Mouse (Mus musculus): ENCODE measurements around the gene Dpp4. TPM values are rescaled to one million over a fixed set of nuclear protein-coding genes. Genes with fewer than 3 reads are reported as not detected.

Dpp4 gene
- polyA plus RNA-seq, 1 experiment from 2014 or later, result 0.35 TPM

- WGBS, result 57% methylated on average over 2 of the region's 2 CpGs
- DNase-seq (ENCODE audit: low spot score), result no peak
- H3K4me3 ChIP-seq, result no peak overlapping the region
- no peaks in the 10 kb centered on the region for H3K27me3 ChIP-seq (ENCODE audit: insufficient read depth, poor library complexity, severe bottlenecking)
- no peaks in the 10 kb centered on the region for H3K4me1 ChIP-seq (replicated peaks)
- H3K9me3 ChIP-seq, result no peaks in the 10 kb centered on the region
- H3K27ac ChIP-seq, result no peak overlapping the region
- no peaks in the 10 kb centered on the region for H3K36me3 ChIP-seq
Observed at GRCm38 (mm10) chr2:62370048-62370447, 42.0 kb downstream of the Dpp4 start.

- no peak for DNase-seq (ENCODE audit: low spot score)
- WGBS, result 84% methylated on average over 5 of the region's 5 CpGs
Observed at GRCm38 (mm10) chr2:62368349-62369053, 43.5 kb downstream of the Dpp4 start.

GRCm38 (mm10) chr2:62363606-62364005 lies 48.4 kb downstream of the Dpp4 start:
- WGBS, result 92% methylated on average over 4 of the region's 4 CpGs
- Histone ChIP-seq H3K27ac (no peak overlapping the region), H3K27me3 (ENCODE audit: insufficient read depth, poor library complexity, severe bottlenecking) (no peaks in the 10 kb centered on the region), H3K4me3 (no peak overlapping the region), H3K36me3 (no peaks in the 10 kb centered on the region), H3K4me1 (replicated peaks) (no peaks in the 10 kb centered on the region), H3K9me3 (no peaks in the 10 kb centered on the region)
- DNase-seq (ENCODE audit: low spot score), result no peak

More at GRCm38 (mm10) chr2:62368349-62369053, 43.5 kb downstream of the Dpp4 start:
- no peaks in the 10 kb centered on the region for H3K36me3 ChIP-seq
- H3K27me3 ChIP-seq (ENCODE audit: insufficient read depth, poor library complexity, severe bottlenecking), result no peaks in the 10 kb centered on the region
- H3K4me1 ChIP-seq (replicated peaks), result no peaks in the 10 kb centered on the region
- no peak overlapping the region for H3K27ac ChIP-seq
- H3K9me3 ChIP-seq, result no peaks in the 10 kb centered on the region
- no peak overlapping the region for H3K4me3 ChIP-seq

GRCm38 (mm10) chr2:62362211-62362610 lies 49.8 kb downstream of the Dpp4 start:
- WGBS, result 92% methylated on average over 9 of the region's 9 CpGs
- no peak overlapping the region for H3K27ac ChIP-seq
- H3K4me1 ChIP-seq (replicated peaks), result no peaks in the 10 kb centered on the region
- H3K9me3 ChIP-seq, result no peaks in the 10 kb centered on the region
- DNase-seq (ENCODE audit: low spot score), result no peak
- no peak overlapping the region for H3K4me3 ChIP-seq
- no peaks in the 10 kb centered on the region for H3K27me3 ChIP-seq (ENCODE audit: insufficient read depth, poor library complexity, severe bottlenecking)
- no peaks in the 10 kb centered on the region for H3K36me3 ChIP-seq

- DNase-seq (ENCODE audit: low spot score), result no peak
- Histone ChIP-seq H3K36me3 (no peaks in the 10 kb centered on the region), H3K4me3 (no peak overlapping the region), H3K4me1 (replicated peaks) (no peaks in the 10 kb centered on the region), H3K9me3 (no peaks in the 10 kb centered on the region), H3K27ac (no peak overlapping the region), H3K27me3 (ENCODE audit: insufficient read depth, poor library complexity, severe bottlenecking) (no peaks in the 10 kb centered on the region)
- 85% methylated on average over 3 of the region's 3 CpGs for WGBS
Observed at GRCm38 (mm10) chr2:62361514-62361913, 50.5 kb downstream of the Dpp4 start.

- Histone ChIP-seq H3K9me3 (no peaks in the 10 kb centered on the region), H3K4me1 (replicated peaks) (0 out of 2 replicates have a peak, but pooled peaks cover under 1% of the 10 kb centered on the region), H3K4me3 (no peak overlapping the region), H3K36me3 (no peaks in the 10 kb centered on the region), H3K27ac (no peak overlapping the region), H3K27me3 (ENCODE audit: insufficient read depth, poor library complexity, severe bottlenecking) (no peaks in the 10 kb centered on the region)
- 83% methylated on average over 6 of the region's 6 CpGs for WGBS
- DNase-seq (ENCODE audit: low spot score), result no peak
Observed at GRCm38 (mm10) chr2:62360872-62361271, 51.2 kb downstream of the Dpp4 start.

GRCm38 (mm10) chr2:62357259-62357658 lies 54.8 kb downstream of the Dpp4 start:
- Histone ChIP-seq H3K4me1 (replicated peaks) (0 out of 2 replicates have a peak, but pooled peaks cover 6% of the 10 kb centered on the region), H3K9me3 (no peaks in the 10 kb centered on the region), H3K4me3 (no peak overlapping the region), H3K27me3 (ENCODE audit: insufficient read depth, poor library complexity, severe bottlenecking) (no peaks in the 10 kb centered on the region), H3K36me3 (no peaks in the 10 kb centered on the region), H3K27ac (no peak overlapping the region)
- 93% methylated on average over 7 of the region's 7 CpGs for WGBS
- DNase-seq (ENCODE audit: low spot score), result no peak

- Histone ChIP-seq H3K27ac (no peak overlapping the region), H3K4me1 (replicated peaks) (0 out of 2 replicates have a peak, but pooled peaks cover 6% of the 10 kb centered on the region), H3K36me3 (no peaks in the 10 kb centered on the region), H3K4me3 (no peak overlapping the region), H3K27me3 (ENCODE audit: insufficient read depth, poor library complexity, severe bottlenecking) (no peaks in the 10 kb centered on the region), H3K9me3 (no peaks in the 10 kb centered on the region)
- DNase-seq (ENCODE audit: low spot score), result no peak
- 90% methylated on average over 14 of the region's 14 CpGs for WGBS
Observed at GRCm38 (mm10) chr2:62356606-62357005, 55.4 kb downstream of the Dpp4 start.

GRCm38 (mm10) chr2:62355766-62356165 lies 56.3 kb downstream of the Dpp4 start:
- DNase-seq (ENCODE audit: low spot score), result no peak
- 43% methylated on average over 6 of the region's 6 CpGs for WGBS
- 0 out of 2 replicates have a peak, but pooled peaks cover 6% of the 10 kb centered on the region for H3K4me1 ChIP-seq (replicated peaks)
- H3K27me3 ChIP-seq (ENCODE audit: insufficient read depth, poor library complexity, severe bottlenecking), result no peaks in the 10 kb centered on the region
- no peak overlapping the region for H3K4me3 ChIP-seq
- no peaks in the 10 kb centered on the region for H3K36me3 ChIP-seq
- no peaks in the 10 kb centered on the region for H3K9me3 ChIP-seq
- no peak overlapping the region for H3K27ac ChIP-seq

GRCm38 (mm10) chr2:62352035-62352434 lies 60.0 kb downstream of the Dpp4 start:
- H3K4me1 ChIP-seq (replicated peaks), result 0 out of 2 replicates have a peak, but pooled peaks cover 6% of the 10 kb centered on the region
- no peaks in the 10 kb centered on the region for H3K36me3 ChIP-seq
- no peaks in the 10 kb centered on the region for H3K27me3 ChIP-seq (ENCODE audit: insufficient read depth, poor library complexity, severe bottlenecking)
- H3K9me3 ChIP-seq, result no peaks in the 10 kb centered on the region
- H3K4me3 ChIP-seq, result no peak overlapping the region
- no peak for DNase-seq (ENCODE audit: low spot score)
- H3K27ac ChIP-seq, result no peak overlapping the region
- WGBS, result 80% methylated on average over 3 of the region's 3 CpGs

GRCm38 (mm10) chr2:62347762-62348161 lies 64.3 kb downstream of the Dpp4 start:
- no peaks in the 10 kb centered on the region for H3K9me3 ChIP-seq
- H3K4me3 ChIP-seq, result no peak overlapping the region
- DNase-seq (ENCODE audit: low spot score), result no peak
- H3K27me3 ChIP-seq (ENCODE audit: insufficient read depth, poor library complexity, severe bottlenecking), result no peaks in the 10 kb centered on the region
- 94% methylated on average over 9 of the region's 9 CpGs for WGBS
- no peaks in the 10 kb centered on the region for H3K4me1 ChIP-seq (replicated peaks)
- no peak overlapping the region for H3K27ac ChIP-seq
- H3K36me3 ChIP-seq, result no peaks in the 10 kb centered on the region

GRCm38 (mm10) chr2:62346771-62347170 lies 65.3 kb downstream of the Dpp4 start:
- H3K27me3 ChIP-seq (ENCODE audit: insufficient read depth, poor library complexity, severe bottlenecking), result no peaks in the 10 kb centered on the region
- no peak overlapping the region for H3K27ac ChIP-seq
- no peak for DNase-seq (ENCODE audit: low spot score)
- H3K36me3 ChIP-seq, result no peaks in the 10 kb centered on the region
- H3K9me3 ChIP-seq, result no peaks in the 10 kb centered on the region
- H3K4me1 ChIP-seq (replicated peaks), result peaks cover 3% of the 10 kb centered on the region
- 49% methylated on average over 1 of the region's 1 CpGs for WGBS
- no peak overlapping the region for H3K4me3 ChIP-seq

GRCm38 (mm10) chr2:62344367-62344766 lies 67.7 kb downstream of the Dpp4 start:
- Histone ChIP-seq H3K4me1 (replicated peaks) (peaks cover 6% of the 10 kb centered on the region), H3K27me3 (ENCODE audit: insufficient read depth, poor library complexity, severe bottlenecking) (no peaks in the 10 kb centered on the region), H3K4me3 (no peak overlapping the region), H3K27ac (no peak overlapping the region), H3K36me3 (no peaks in the 10 kb centered on the region), H3K9me3 (no peaks in the 10 kb centered on the region)
- WGBS, result 62% methylated on average over 6 of the region's 6 CpGs
- no peak for DNase-seq (ENCODE audit: low spot score)
